Mouse (Mus musculus) limb, embryonic 14.5 days (tissue): ENCODE measurements around the gene Fam43b. TPM values are rescaled to one million over a fixed set of nuclear protein-coding genes. Genes with fewer than 3 reads are reported as not detected.

Source experiments
- ATAC-seq: fragments of 200-750 bp; cut with Nextera tagmentation; 2 replicates; pipeline ENCODE4 v1.8.0; 2017; ENCODE audit warnings: low read depth, moderate number of reproducible peaks, moderate TSS enrichment; ENCODE audit not compliant: low FRiP score
- DNase-seq: peaks from one replicate; pipeline ENCODE4 v3.0.0-alpha.2; 2015; ENCODE audit warnings: low spot score
- H3K27ac ChIP-seq: fragments of 300-500 bp; sonication (generic); replicated peaks from 2 replicates; pipeline ENCODE4 v1.5.1; 2014; ENCODE audit warnings: low read depth, mild to moderate bottlenecking, low read length, moderate library complexity, mixed read lengths
- H3K27me3 ChIP-seq: fragments of 300-500 bp; sonication (generic); 2 replicates; pipeline ENCODE4 v1.6.1; 2014; ENCODE audit warnings: low read length, mixed read lengths; ENCODE audit not compliant: control insufficient read depth, insufficient read depth
- H3K36me3 ChIP-seq: fragments of 300-500 bp; sonication (generic); 2 replicates; pipeline ENCODE4 v1.6.1; 2014; ENCODE audit warnings: mild to moderate bottlenecking, low read length, moderate library complexity, mixed read lengths; ENCODE audit not compliant: control insufficient read depth, insufficient read depth
- H3K4me1 ChIP-seq: fragments of 300-500 bp; sonication (generic); 2 replicates; pipeline ENCODE4 v1.6.1; 2014; ENCODE audit warnings: antibody characterized with exemption, low read length, mixed read lengths; ENCODE audit not compliant: control insufficient read depth, insufficient read depth
- H3K4me2 ChIP-seq: fragments of 300-500 bp; sonication (generic); replicated peaks from 2 replicates; pipeline ENCODE4 v1.6.1; 2014; ENCODE audit warnings: low read depth, mild to moderate bottlenecking, low read length, moderate library complexity; ENCODE audit not compliant: severe bottlenecking
- H3K4me3 ChIP-seq: fragments of 300-500 bp; sonication (generic); replicated peaks from 2 replicates; pipeline ENCODE4 v1.5.1; 2014; ENCODE audit warnings: low read length
- H3K9ac ChIP-seq: fragments of 300-500 bp; sonication (generic); 2 replicates; pipeline ENCODE4 v1.6.1; 2014; ENCODE audit warnings: mild to moderate bottlenecking, low read depth, low read length, moderate library complexity; ENCODE audit not compliant: severe bottlenecking
- H3K9me3 ChIP-seq: fragments of 300-500 bp; sonication (generic); 2 replicates; pipeline ENCODE4 v1.6.1; 2016; ENCODE audit warnings: low read length; ENCODE audit not compliant: control insufficient read depth
- POLR2A ChIP-seq: fragments of 200-500 bp; IDR thresholded peaks from 2 replicates; pipeline ENCODE4 v1.8.0; 2012; ENCODE audit warnings: inconsistent platforms, mild to moderate bottlenecking, moderate library complexity, borderline replicate concordance; ENCODE audit not compliant: insufficient read depth, insufficient read length; ENCODE audit errors: extremely low read depth
- WGBS: fragments of 180-500 bp; shearing (Covaris S2); extraction: QIAGEN DNeasy Blood & Tissue Kit; methylation state at CpG from one replicate; pipeline ENCODE4 v1.1.7; 2014; 5-methylcytosine and 5-hydroxymethylcytosine counted together
- polyA plus RNA-seq, 2 experiments: library from polyadenylated mRNA; depleted of rRNA in 1 of 2; stranded (reverse) in 1 of 2; unstranded in 1 of 2; fragments of >200 nt; fragmentation: Nextera tagmentation in 1 of 2; extraction: Ambion mirVana in 1 of 2; gene quantifications; 2 replicates each; pipeline versions ENCODE4 v1.2.1 to v1.2.3; 2012 to 2014

The Fam43b gene
- 0.03 TPM in 1 of 2 replicates, not detected in the other for polyA plus RNA-seq (2012; rRNA removed)
- polyA plus RNA-seq (2014; fragmentation: Nextera tagmentation; extraction: Ambion mirVana): 0.07 TPM in 1 of 2 replicates, not detected in the other

DNA sequence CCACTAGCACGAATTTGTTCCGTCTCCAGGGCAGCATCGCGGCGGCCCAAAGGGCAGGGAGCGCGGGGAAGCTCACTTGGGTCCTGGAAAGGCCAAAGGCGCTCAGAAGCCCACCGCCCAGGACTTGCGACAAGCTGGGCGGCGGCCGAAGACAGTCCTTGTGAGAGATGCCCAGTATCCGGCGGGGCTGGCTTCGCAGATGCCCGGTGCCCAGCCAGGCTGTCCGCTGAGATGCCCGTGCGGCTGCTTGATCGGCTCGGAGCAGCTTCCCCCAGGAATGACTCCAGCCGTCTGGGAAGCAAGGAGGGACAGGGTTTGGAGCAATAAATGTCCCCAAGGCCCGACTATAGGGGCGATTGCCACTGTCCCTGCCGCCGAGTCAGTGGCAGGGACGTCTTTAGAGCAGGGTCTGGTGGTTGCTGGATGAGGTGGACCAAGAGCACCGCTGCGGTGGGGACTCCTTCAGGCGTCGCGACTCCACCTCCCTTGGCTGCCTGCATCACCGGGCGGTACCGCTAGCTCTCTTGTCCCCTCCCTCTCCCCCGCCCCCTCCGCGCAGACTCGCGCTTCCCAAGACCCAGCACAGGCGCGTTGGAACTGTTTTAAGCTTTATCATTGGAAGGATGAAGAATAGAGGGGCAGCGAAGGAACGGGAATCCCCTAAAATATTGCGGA is at the start of gene Fam43b:
Gene Fam43b, minus strand, starts transcription at position 558 of the 675 bp plus-strand sequence.
- ATAC-seq: no peak
- peaks cover 74% of the 10 kb centered on the region for H3K27me3 ChIP-seq
- no peak for TF ChIP-seq POLR2A
- under 1% methylated on average over 41 of the region's 46 CpGs for WGBS
- H3K36me3 ChIP-seq: no peaks in the 10 kb centered on the region
- H3K9ac ChIP-seq: no peak within 1 kb of the TSS
- peaks cover 6% of the 10 kb centered on the region; the same call in 1 of the 2 replicates for H3K4me1 ChIP-seq
- H3K4me3 ChIP-seq: peak within 1 kb of the TSS; percentile 35
- DNase-seq: peak; percentile 41
- H3K4me2 ChIP-seq: peak within 1 kb of the TSS; percentile 52
- no peak within 1 kb of the TSS for H3K27ac ChIP-seq
- H3K9me3 ChIP-seq: no peaks in the 10 kb centered on the region

GRCm38 (mm10) chr4:138444941-138445340 is 48.6 kb upstream of the Fam43b start:
- no peak for DNase-seq
- no peaks in the 10 kb centered on the region for H3K9me3 ChIP-seq
- H3K27me3 ChIP-seq: no peaks in the 10 kb centered on the region
- no peak overlapping the region for H3K4me3 ChIP-seq
- peaks cover 24% of the 10 kb centered on the region for H3K36me3 ChIP-seq
- no peak overlapping the region for H3K9ac ChIP-seq
- no peak overlapping the region for H3K4me2 ChIP-seq
- H3K27ac ChIP-seq: no peak overlapping the region
- WGBS: 24% methylated on average over 5 of the region's 5 CpGs
- ATAC-seq: no peak
- no peaks in the 10 kb centered on the region for H3K4me1 ChIP-seq
- no peak for TF ChIP-seq POLR2A

GRCm38 (mm10) chr4:138440062-138440461 is 43.7 kb upstream of the Fam43b start:
- Histone ChIP-seq H3K4me3 (no peak overlapping the region), H3K9ac (no peak overlapping the region), H3K9me3 (no peaks in the 10 kb centered on the region), H3K4me1 (peaks cover 5% of the 10 kb centered on the region; the same call in 1 of the 2 replicates), H3K27ac (no peak overlapping the region), H3K4me2 (no peak overlapping the region), H3K36me3 (peaks cover 59% of the 10 kb centered on the region), H3K27me3 (no peaks in the 10 kb centered on the region)
- no peak for TF ChIP-seq POLR2A
- no peak for DNase-seq
- no peak for ATAC-seq
- WGBS: 45% methylated on average over 3 of the region's 3 CpGs

- peak within 1 kb of the TSS; percentile 90 for H3K4me2 ChIP-seq
- 1% methylated on average over 60 of the region's 64 CpGs for WGBS
- H3K9me3 ChIP-seq: no peaks in the 10 kb centered on the region
- peak within 1 kb of the TSS; percentile 88 for H3K4me3 ChIP-seq
- H3K9ac ChIP-seq: peak within 1 kb of the TSS; percentile 81
- peaks cover 6% of the 10 kb centered on the region; the same call in 1 of the 2 replicates for H3K4me1 ChIP-seq
- no peaks in the 10 kb centered on the region for H3K27me3 ChIP-seq
- 0 out of 2 replicates have a peak within 1 kb of the TSS, but pooled peaks have one; percentile 2 for H3K27ac ChIP-seq
- peak; percentile 79; the same call in 1 of the 2 replicates for TF ChIP-seq POLR2A
- H3K36me3 ChIP-seq: peaks cover 33% of the 10 kb centered on the region
- ATAC-seq (peak; percentile 90), DNase-seq (peak; percentile 93)
Observed at GRCm38 (mm10) chr4:138434347-138435316, 38.3 kb upstream of the Fam43b start, which contains the start of gene Mul1. Gene Mul1, plus strand, starts transcription at chr4:138434671.

GRCm38 (mm10) chr4:138431340-138431739 is 35.0 kb upstream of the Fam43b start:
- ATAC-seq (no peak), DNase-seq (peak; percentile 9)
- Histone ChIP-seq H3K4me3 (no peak overlapping the region), H3K36me3 (0 out of 2 replicates have a peak, but pooled peaks cover 2% of the 10 kb centered on the region), H3K4me1 (peaks cover 6% of the 10 kb centered on the region; the same call in 1 of the 2 replicates), H3K4me2 (no peak overlapping the region), H3K27me3 (no peaks in the 10 kb centered on the region), H3K27ac (no peak overlapping the region), H3K9ac (no peak overlapping the region), H3K9me3 (no peaks in the 10 kb centered on the region)
- TF ChIP-seq POLR2A: no peak
- 29% methylated on average over 8 of the region's 8 CpGs for WGBS
